In genomic region chr12:76779951-76780350, GRCm38 (mm10) we compare ENCODE assay signal across 25 mouse cellular contexts. TPM values are rescaled to one million over a fixed set of nuclear protein-coding genes. Genes with fewer than 3 reads are reported as not detected.
DNase-seq lines count a peak whose midpoint lies in the region; ATAC-seq lines count a peak whose summit lies in the region.
"Had no signal": no experiment of that assay in that cellular context is flagged by ENCODE, and none has a peak within 500 bp of the region (broad histone marks: within the 10 kb centered on the region; RNA-seq: fewer than 3 reads in every experiment).

No protein-coding gene starts in this region.

- no peak overlapping the region for H3K4me3 ChIP-seq in liver, embryonic 11.5 days (ENCODE audit: low read depth, low read length)

- no peaks in the 10 kb centered on the region for H3K27me3 ChIP-seq in liver, embryonic 11.5 days (replicated peaks; ENCODE audit: control insufficient read depth, insufficient read depth, low read length)
- H3K27me3 ChIP-seq: CH12.LX, Patski had no signal

- H3K36me3 ChIP-seq in liver, embryonic 11.5 days (ENCODE audit: control insufficient read depth, insufficient read depth, low read length) = no peaks in the 10 kb centered on the region; the same call in 1 of the 2 replicates

- no peaks in the 10 kb centered on the region for H3K4me1 ChIP-seq in liver, embryonic 11.5 days (replicated peaks; ENCODE audit: control insufficient read depth, insufficient read depth, low read length)

- ATAC-seq in liver, embryonic 11.5 days (replicated peaks; ENCODE audit: low FRiP score) = no peak
- ATAC-seq: activated CD4-positive, CD25-positive, alpha-beta regulatory T cell, adult 4 months; CD4-positive, CD25-positive, alpha-beta regulatory T cell, adult 4 months; Patski had no signal

- H3K9ac ChIP-seq in liver, embryonic 11.5 days (ENCODE audit: low read depth, low read length) = no peak overlapping the region

- H3K27ac ChIP-seq in liver, embryonic 11.5 days (ENCODE audit: low read depth, low read length) = no peak overlapping the region

- H3K9me3 ChIP-seq in liver, embryonic 11.5 days (ENCODE audit: control insufficient read depth, low read length) = no peaks in the 10 kb centered on the region
- H3K9me3 ChIP-seq: G1E had no signal

- WGBS in liver, embryonic 11.5 days = 89% methylated on average over 5 of the region's 5 CpGs

- intact Hi-C loops in heart, postnatal 36 days (cut with DNase I) = no loop called here

- no peak overlapping the region for H3K4me2 ChIP-seq in liver, embryonic 11.5 days

- peak; percentile 62 for DNase-seq in heart, adult 11 months
- no peak for DNase-seq in heart, postnatal 36 days
- DNase-seq in liver, embryonic 11.5 days (ENCODE audit: low spot score) = peak; percentile 26
- DNase-seq in liver = no peak
- peak; percentile 3 for DNase-seq in thymus, postnatal 4 days
- no peak for DNase-seq in thymus, postnatal 14 days
- DNase-seq: adrenal gland, adult 2 months; adrenal gland, adult 8-10 months; adrenal gland, postnatal 10 days; adrenal gland, postnatal 14 days; adrenal gland, postnatal 25 days; adrenal gland, postnatal 36 days; B cell, adult 2 months; cerebellum, adult 11 months; cerebellum, adult 11-12 months; cerebellum, adult 18-20 months had no signal

RNA-seq across cellular contexts. Expression of gene Fntb, which starts 14.6 kb away (rescaled TPM):
- total RNA-seq in heart, postnatal 36 days (2021) = 10 to 100 TPM; 13.3 to 14.5 TPM
- 41.6 and 43.8 TPM in 2 replicates for polyA plus RNA-seq in liver, embryonic 11.5 days (2014; fragmentation: Nextera tagmentation; extraction: Ambion mirVana)

RNA-seq across cellular contexts. Expression of gene Churc1, which starts 14.6 kb away (rescaled TPM):
- total RNA-seq in heart, postnatal 36 days (2021) = 10 to 100 TPM; 84.7 to 89.3 TPM
- 144 and 154 TPM in 2 replicates for polyA plus RNA-seq in liver, embryonic 11.5 days (2014; fragmentation: Nextera tagmentation; extraction: Ambion mirVana)

RNA-seq across cellular contexts. Expression of gene Gpx2, which starts 15.4 kb away (rescaled TPM):
- total RNA-seq in heart, postnatal 36 days (2021) = not detected
- not detected in 2 replicates for polyA plus RNA-seq in liver, embryonic 11.5 days (2014; fragmentation: Nextera tagmentation; extraction: Ambion mirVana)
- total RNA-seq: adrenal gland, adult 18-20 months; adrenal gland, adult 2 months; adrenal gland, postnatal 10 days; adrenal gland, postnatal 14 days; adrenal gland, postnatal 25 days; adrenal gland, postnatal 36 days; adrenal gland, postnatal 4 days; CH12.LX; MEL had no signal
- polyA plus RNA-seq: activated CD4-positive, CD25-positive, alpha-beta regulatory T cell, adult 4 months; adrenal gland, adult 2 months; C2C12; CD4-positive, CD25-positive, alpha-beta regulatory T cell, adult 4 months; G1E; Patski had no signal

RNA-seq across cellular contexts. Expression of gene Rab15, which starts 42.8 kb away (rescaled TPM):
- under 1 TPM; 0.86 to 0.92 TPM for total RNA-seq in heart, postnatal 36 days (2021)
- 1.7 and 2.1 TPM in 2 replicates for polyA plus RNA-seq in liver, embryonic 11.5 days (2014; fragmentation: Nextera tagmentation; extraction: Ambion mirVana)
- polyA plus RNA-seq: activated CD4-positive, CD25-positive, alpha-beta regulatory T cell, adult 4 months; CD4-positive, CD25-positive, alpha-beta regulatory T cell, adult 4 months; G1E had no signal

Comparison
In these comparisons a context has a peak if more than half of its experiments do, and no peak if none do; other contexts are left out.
1. DNase-seq: peak in heart, adult 11 months (single experiment), liver, embryonic 11.5 days (single experiment) and thymus, postnatal 4 days (single experiment); none in heart, postnatal 36 days (0 of 2), liver (single experiment) and thymus, postnatal 14 days (single experiment).